Mouse (Mus musculus) neural tube, embryonic 13.5 days (tissue): ENCODE data around the gene Rnf222. TPM values are rescaled to one million over a fixed set of nuclear protein-coding genes. Genes with fewer than 3 reads are reported as not detected.

Experiments
- ATAC-seq: fragments of 200-750 bp; cut with Nextera tagmentation; 2 replicates; pipeline ENCODE4 v1.8.0; 2017; ENCODE audit warnings: low read depth, mild to moderate bottlenecking, moderate TSS enrichment, moderate library complexity
- H3K27ac ChIP-seq: fragments of 300-500 bp; sonication (generic); replicated peaks from 2 replicates; pipeline ENCODE4 v1.5.1; 2015; ENCODE audit warnings: moderate library complexity, mild to moderate bottlenecking, inconsistent platforms
- H3K27me3 ChIP-seq: fragments of 300-500 bp; sonication (generic); 2 replicates; pipeline ENCODE4 v1.6.1; 2015; ENCODE audit warnings: mild to moderate bottlenecking, inconsistent platforms
- H3K36me3 ChIP-seq: fragments of 300-500 bp; sonication (generic); 2 replicates; pipeline ENCODE4 v1.6.1; 2015; ENCODE audit warnings: mild to moderate bottlenecking, inconsistent platforms
- H3K4me1 ChIP-seq: fragments of 300-500 bp; sonication (generic); replicated peaks from 2 replicates; pipeline ENCODE4 v1.6.1; 2015; ENCODE audit warnings: inconsistent platforms
- H3K4me2 ChIP-seq: fragments of 300-500 bp; sonication (generic); 2 replicates; pipeline ENCODE4 v1.6.1; 2015; ENCODE audit warnings: inconsistent platforms, mild to moderate bottlenecking, moderate library complexity
- H3K4me3 ChIP-seq: fragments of 300-500 bp; sonication (generic); 2 replicates; pipeline ENCODE4 v1.5.1; 2015; ENCODE audit warnings: mild to moderate bottlenecking, inconsistent platforms
- H3K9ac ChIP-seq: fragments of 300-500 bp; sonication (generic); 2 replicates; pipeline ENCODE4 v1.6.1; 2015; ENCODE audit warnings: moderate library complexity, mild to moderate bottlenecking, inconsistent platforms
- H3K9me3 ChIP-seq: fragments of 300-500 bp; sonication (generic); 2 replicates; pipeline ENCODE4 v1.6.1; 2016; ENCODE audit warnings: inconsistent platforms
- WGBS: fragments of 180-500 bp; shearing (Covaris S2); methylation state at CpG from one replicate; pipeline ENCODE4 v1.1.7; 2015; 5-methylcytosine and 5-hydroxymethylcytosine counted together
- polyA plus RNA-seq: library from polyadenylated mRNA; unstranded; fragments of >200 nt; fragmentation: Nextera tagmentation; extraction: Ambion mirVana; gene quantifications from 2 replicates; pipeline ENCODE4 v1.2.1, GENCODE M21; 2015

Rnf222 gene
- polyA plus RNA-seq, 1 experiment from 2014 or later: not detected

- Histone ChIP-seq H3K4me3 (no peak overlapping the region), H3K36me3 (no peaks in the 10 kb centered on the region), H3K9me3 (no peaks in the 10 kb centered on the region), H3K27ac (no peak overlapping the region), H3K9ac (no peak overlapping the region), H3K4me2 (no peak overlapping the region), H3K4me1 (no peaks in the 10 kb centered on the region), H3K27me3 (no peaks in the 10 kb centered on the region)
- ATAC-seq: no peak
- WGBS: 79% methylated on average over 4 of the region's 4 CpGs
Observed at GRCm38 (mm10) chr11:68863631-68864091, 24.7 kb upstream of the Rnf222 start.

- H3K9me3 ChIP-seq: no peaks in the 10 kb centered on the region
- no peak for ATAC-seq
- no peak overlapping the region for H3K4me3 ChIP-seq
- no peak overlapping the region for H3K9ac ChIP-seq
- H3K27ac ChIP-seq: no peak overlapping the region
- H3K36me3 ChIP-seq: no peaks in the 10 kb centered on the region
- H3K27me3 ChIP-seq: no peaks in the 10 kb centered on the region
- no peak overlapping the region for H3K4me2 ChIP-seq
- H3K4me1 ChIP-seq: no peaks in the 10 kb centered on the region
- WGBS: 63% methylated on average over 9 of the region's 9 CpGs
Observed at GRCm38 (mm10) chr11:68864544-68865189, 23.7 kb upstream of the Rnf222 start.

GRCm38 (mm10) chr11:68871277-68871676 lies 17.1 kb upstream of the Rnf222 start:
- H3K9ac ChIP-seq: no peak overlapping the region
- H3K27me3 ChIP-seq: no peaks in the 10 kb centered on the region
- no peaks in the 10 kb centered on the region for H3K9me3 ChIP-seq
- ATAC-seq: no peak
- H3K4me3 ChIP-seq: no peak overlapping the region
- H3K4me2 ChIP-seq: no peak overlapping the region
- WGBS: 93% methylated on average over 9 of the region's 9 CpGs
- H3K27ac ChIP-seq: no peak overlapping the region
- no peaks in the 10 kb centered on the region for H3K4me1 ChIP-seq
- H3K36me3 ChIP-seq: no peaks in the 10 kb centered on the region

GRCm38 (mm10) chr11:68871748-68872147 lies 16.6 kb upstream of the Rnf222 start, which contains the start of gene Ndel1:
Ndel1 (minus strand) TSS chr11:68871858.
- no peak within 1 kb of the TSS for H3K27ac ChIP-seq
- no peak for ATAC-seq
- WGBS: 37% methylated on average over 6 of the region's 6 CpGs

GRCm38 (mm10) chr11:68874841-68875240 lies 13.5 kb upstream of the Rnf222 start:
- 0% methylated on average over 2 of the region's 2 CpGs for WGBS
- no peaks in the 10 kb centered on the region for H3K36me3 ChIP-seq

More at GRCm38 (mm10) chr11:68871748-68872147, 16.6 kb upstream of the Rnf222 start, which contains the start of gene Ndel1:
- no peaks in the 10 kb centered on the region for H3K36me3 ChIP-seq
- H3K4me3 ChIP-seq: no peak within 1 kb of the TSS
- H3K9me3 ChIP-seq: no peaks in the 10 kb centered on the region
- H3K9ac ChIP-seq: no peak within 1 kb of the TSS
- no peaks in the 10 kb centered on the region for H3K27me3 ChIP-seq
- no peak within 1 kb of the TSS for H3K4me2 ChIP-seq
- H3K4me1 ChIP-seq: no peaks in the 10 kb centered on the region

GRCm38 (mm10) chr11:68878811-68879210 lies 9.5 kb upstream of the Rnf222 start:
- H3K4me1 ChIP-seq: no peaks in the 10 kb centered on the region
- no peak overlapping the region for H3K4me3 ChIP-seq
- no peaks in the 10 kb centered on the region for H3K9me3 ChIP-seq
- H3K9ac ChIP-seq: no peak overlapping the region
- no peak for ATAC-seq
- no peaks in the 10 kb centered on the region for H3K36me3 ChIP-seq
- no peak overlapping the region for H3K4me2 ChIP-seq
- no peak overlapping the region for H3K27ac ChIP-seq
- no peaks in the 10 kb centered on the region for H3K27me3 ChIP-seq
- WGBS: 85% methylated on average over 5 of the region's 5 CpGs

More at GRCm38 (mm10) chr11:68874841-68875240, 13.5 kb upstream of the Rnf222 start:
- Histone ChIP-seq H3K9ac (no peak overlapping the region), H3K9me3 (no peaks in the 10 kb centered on the region), H3K27ac (no peak overlapping the region), H3K27me3 (no peaks in the 10 kb centered on the region), H3K4me3 (no peak overlapping the region), H3K4me1 (no peaks in the 10 kb centered on the region), H3K4me2 (no peak overlapping the region)
- ATAC-seq: no peak

- H3K27ac ChIP-seq: no peak overlapping the region
- no peak overlapping the region for H3K4me3 ChIP-seq
- ATAC-seq: no peak
- no peak overlapping the region for H3K4me2 ChIP-seq
- no peaks in the 10 kb centered on the region for H3K36me3 ChIP-seq
- H3K27me3 ChIP-seq: no peaks in the 10 kb centered on the region
- H3K9ac ChIP-seq: no peak overlapping the region
- 30% methylated on average over 14 of the region's 14 CpGs for WGBS
- no peaks in the 10 kb centered on the region for H3K9me3 ChIP-seq
- no peaks in the 10 kb centered on the region for H3K4me1 ChIP-seq
Observed at GRCm38 (mm10) chr11:68882107-68882506, 6.2 kb upstream of the Rnf222 start.

- H3K9me3 ChIP-seq: no peaks in the 10 kb centered on the region
- H3K4me1 ChIP-seq: no peaks in the 10 kb centered on the region
- no peaks in the 10 kb centered on the region for H3K36me3 ChIP-seq
- H3K27ac ChIP-seq: no peak overlapping the region
- ATAC-seq: no peak
- H3K27me3 ChIP-seq: no peaks in the 10 kb centered on the region
- H3K4me3 ChIP-seq: no peak overlapping the region
- no peak overlapping the region for H3K9ac ChIP-seq
- 70% methylated on average over 2 of the region's 2 CpGs for WGBS
- H3K4me2 ChIP-seq: no peak overlapping the region
Observed at GRCm38 (mm10) chr11:68883843-68884242, 4.5 kb upstream of the Rnf222 start.

- Histone ChIP-seq H3K4me1 (no peaks in the 10 kb centered on the region), H3K27ac (no peak overlapping the region), H3K9ac (no peak overlapping the region), H3K4me3 (no peak overlapping the region), H3K4me2 (no peak overlapping the region), H3K36me3 (no peaks in the 10 kb centered on the region), H3K9me3 (no peaks in the 10 kb centered on the region), H3K27me3 (no peaks in the 10 kb centered on the region)
- WGBS: 78% methylated on average over 5 of the region's 5 CpGs
- no peak for ATAC-seq
Observed at GRCm38 (mm10) chr11:68884368-68884767, 4.0 kb upstream of the Rnf222 start.

- Histone ChIP-seq H3K4me3 (no peak overlapping the region), H3K27me3 (no peaks in the 10 kb centered on the region), H3K36me3 (no peaks in the 10 kb centered on the region), H3K4me2 (no peak overlapping the region), H3K9me3 (no peaks in the 10 kb centered on the region), H3K27ac (no peak overlapping the region), H3K4me1 (no peaks in the 10 kb centered on the region), H3K9ac (no peak overlapping the region)
- WGBS: 91% methylated on average over 5 of the region's 5 CpGs
- no peak for ATAC-seq
Observed at GRCm38 (mm10) chr11:68886091-68886490, 2.3 kb upstream of the Rnf222 start.

- Histone ChIP-seq H3K4me2 (no peak overlapping the region), H3K9me3 (no peaks in the 10 kb centered on the region), H3K27me3 (no peaks in the 10 kb centered on the region), H3K4me3 (no peak overlapping the region), H3K9ac (no peak overlapping the region), H3K36me3 (no peaks in the 10 kb centered on the region), H3K27ac (no peak overlapping the region), H3K4me1 (no peaks in the 10 kb centered on the region)
- WGBS: 87% methylated on average over 2 of the region's 2 CpGs
- no peak for ATAC-seq
Observed at GRCm38 (mm10) chr11:68888653-68889052, 300 bp downstream of the Rnf222 start.

- Histone ChIP-seq H3K4me3 (no peak overlapping the region), H3K4me2 (no peak overlapping the region), H3K4me1 (no peaks in the 10 kb centered on the region), H3K36me3 (no peaks in the 10 kb centered on the region), H3K27ac (no peak overlapping the region), H3K9ac (no peak overlapping the region), H3K9me3 (no peaks in the 10 kb centered on the region), H3K27me3 (no peaks in the 10 kb centered on the region)
- no peak for ATAC-seq
- 39% methylated on average over 2 of the region's 2 CpGs for WGBS
Observed at GRCm38 (mm10) chr11:68890625-68891024, 2.3 kb downstream of the Rnf222 start.

- Histone ChIP-seq H3K4me2 (no peak overlapping the region), H3K4me1 (no peaks in the 10 kb centered on the region), H3K36me3 (no peaks in the 10 kb centered on the region), H3K4me3 (no peak overlapping the region), H3K9ac (no peak overlapping the region), H3K9me3 (no peaks in the 10 kb centered on the region), H3K27me3 (no peaks in the 10 kb centered on the region), H3K27ac (no peak overlapping the region)
- WGBS: 85% methylated on average over 5 of the region's 5 CpGs
- no peak for ATAC-seq
Observed at GRCm38 (mm10) chr11:68891823-68892222, 3.5 kb downstream of the Rnf222 start.
